Mouse (Mus musculus) MEL (cell line): ENCODE data around the gene Bbof1.

Experiments used
- CTCF ChIP-seq, 3 experiments: IDR thresholded peaks in 2 of 3; conservative IDR thresholded peaks in 1 of 3; 2 replicates each; pipeline ENCODE4 v1.5.1; 2011 to 2012; ENCODE audit warnings: low read length in 3 of 3, low read depth in 2 of 3, mild to moderate bottlenecking in 2 of 3, improper control_type of control experiment in 1 of 3, inconsistent platforms in 1 of 3, mixed read lengths in 1 of 3, moderate library complexity in 1 of 3; ENCODE audit not compliant: control insufficient read depth in 1 of 3, insufficient read depth in 1 of 3, poor library complexity in 1 of 3, severe bottlenecking in 1 of 3
- GATA1 ChIP-seq: IDR thresholded peaks from 2 replicates; pipeline ENCODE4 v1.6.1; 2011; ENCODE audit warnings: low read depth, low read length, improper control_type of control experiment
- HCFC1 ChIP-seq: IDR thresholded peaks from 2 replicates; pipeline ENCODE4 v1.6.1; 2012; ENCODE audit warnings: low read depth, mild to moderate bottlenecking, inconsistent platforms, low read length, improper control_type of control experiment, moderate library complexity
- NRF1 ChIP-seq: IDR thresholded peaks from 2 replicates; pipeline ENCODE4 v1.6.1; 2014; ENCODE audit warnings: low read depth, mild to moderate bottlenecking, inconsistent platforms, low read length, improper control_type of control experiment, moderate library complexity; ENCODE audit not compliant: poor library complexity, insufficient read depth, severe bottlenecking
- POLR2A ChIP-seq, 2 experiments: IDR thresholded peaks; 2 replicates each; pipeline ENCODE4 v1.6.1; 2011 to 2012; ENCODE audit warnings: low read length in 2 of 2, mild to moderate bottlenecking in 2 of 2, control low read depth in 1 of 2, improper control_type of control experiment in 1 of 2, low read depth in 1 of 2, moderate library complexity in 1 of 2; ENCODE audit not compliant: control insufficient read depth in 1 of 2, insufficient read depth in 1 of 2, poor library complexity in 1 of 2
- RCOR1 ChIP-seq: IDR thresholded peaks from 2 replicates; pipeline ENCODE4 v1.6.1; 2012; ENCODE audit warnings: low read depth, mild to moderate bottlenecking, inconsistent platforms, low read length, improper control_type of control experiment
- ZMIZ1 ChIP-seq: IDR thresholded peaks from 2 replicates; pipeline ENCODE4 v1.6.1; 2012; ENCODE audit warnings: low read depth, mild to moderate bottlenecking, inconsistent platforms, low read length, improper control_type of control experiment, moderate library complexity

GRCm38 (mm10) chr12:84407259-84407658, 1.6 kb upstream of the Bbof1 start:
- TF ChIP-seq GATA1 (no peak), CTCF (IDR thresholded peaks at IDR 0.05 in 2 of 3, conservative IDR thresholded peaks at IDR 0.05 in 1 of 3; ENCODE audit: control insufficient read depth in 1 of 3, insufficient read depth in 1 of 3, low read depth in 2 of 3, low read length in 3 of 3, poor library complexity in 1 of 3, severe bottlenecking in 1 of 3) (peak in 2 of 3 experiments; percentile 22 to 32; a peak in 2 of 6 replicates), POLR2A (IDR thresholded peaks at IDR 0.05; ENCODE audit: control insufficient read depth in 1 of 2, insufficient read depth in 1 of 2, low read depth in 1 of 2, low read length in 2 of 2, poor library complexity in 1 of 2) (no peak), RCOR1 (no peak), HCFC1 (no peak), NRF1 (no peak), ZMIZ1 (no peak)
